Mouse (Mus musculus) lung, adult 2 months (tissue): ENCODE results near the gene Zc3h4. TPM values are rescaled to one million over a fixed set of nuclear protein-coding genes. Genes with fewer than 3 reads are reported as not detected.
A peak's percentile ranks its signal among the peaks of the same experiment; 100 is the strongest.

Source experiments
- DNase-seq: peaks from one replicate; pipeline ENCODE4 v3.0.0; 2022
- H3K4me1 ChIP-seq: fragments of 200-500 bp; 2 replicates; pipeline ENCODE4 v1.6.1; 2011; ENCODE audit warnings: low read length; ENCODE audit not compliant: control insufficient read depth, insufficient read depth
- H3K4me3 ChIP-seq: fragments of 200-500 bp; replicated peaks from 2 replicates; pipeline ENCODE3; 2011; ENCODE audit warnings: low read depth, mild to moderate bottlenecking, control low read depth, low read length; ENCODE audit errors: extremely low read depth
- CTCF ChIP-seq: fragments of 200-500 bp; IDR thresholded peaks from 2 replicates; pipeline ENCODE4 v1.5.1; 2011; ENCODE audit warnings: mild to moderate bottlenecking, low read length, control low read depth; ENCODE audit not compliant: insufficient read depth
- POLR2A ChIP-seq: fragments of 200-500 bp; IDR thresholded peaks from 2 replicates; pipeline ENCODE4 v1.6.1; 2011; ENCODE audit warnings: low read depth, mild to moderate bottlenecking, control low read depth, low read length, borderline replicate concordance; ENCODE audit errors: extremely low read depth
- WGBS: fragments of 180-500 bp; shearing (Covaris S2); methylation state at CpG from one replicate; pipeline ENCODE4 v1.1.7; 2018; 5-methylcytosine and 5-hydroxymethylcytosine counted together
- polyA plus RNA-seq: library from polyadenylated mRNA; depleted of rRNA; stranded (reverse); fragments of >200 nt; gene quantifications from 2 replicates; pipeline ENCODE4 v1.2.3, GENCODE M21; 2012; rRNA removed

Zc3h4 gene
- polyA plus RNA-seq, 1 experiment: 45.9 TPM

- peak; percentile 37; the same call in 1 of the 2 replicates for TF ChIP-seq CTCF
- no peak for TF ChIP-seq POLR2A
- Histone ChIP-seq H3K4me3 (no peak overlapping the region), H3K4me1 (no peaks in the 10 kb centered on the region)
- DNase-seq: no peak
- WGBS: 43% methylated on average over 9 of the region's 9 CpGs
These were observed 70.8 kb downstream of the Zc3h4 start for GRCm38 (mm10) chr7:16471549-16471948.

GRCm38 (mm10) chr7:16472116-16472709 is 71.5 kb downstream of the Zc3h4 start:
- TF ChIP-seq CTCF: no peak
- TF ChIP-seq POLR2A: no peak
- no peak overlapping the region for H3K4me3 ChIP-seq
- 20% methylated on average over 17 of the region's 17 CpGs for WGBS
- no peaks in the 10 kb centered on the region for H3K4me1 ChIP-seq
- DNase-seq: no peak

GRCm38 (mm10) chr7:16473847-16474246 is 73.1 kb downstream of the Zc3h4 start:
- TF ChIP-seq CTCF: no peak
- TF ChIP-seq POLR2A: no peak
- WGBS: 66% methylated on average over 8 of the region's 8 CpGs
- no peaks in the 10 kb centered on the region for H3K4me1 ChIP-seq
- DNase-seq: no peak
- no peak overlapping the region for H3K4me3 ChIP-seq

- H3K4me1 ChIP-seq: no peaks in the 10 kb centered on the region
- no peak for TF ChIP-seq CTCF
- TF ChIP-seq POLR2A: no peak
- 5% methylated on average over 33 of the region's 33 CpGs for WGBS
- no peak overlapping the region for H3K4me3 ChIP-seq
- no peak for DNase-seq
These were observed 73.7 kb downstream of the Zc3h4 start for GRCm38 (mm10) chr7:16474445-16474844.

- TF ChIP-seq CTCF: no peak
- no peak for TF ChIP-seq POLR2A
- H3K4me3 ChIP-seq: no peak overlapping the region
- H3K4me1 ChIP-seq: no peaks in the 10 kb centered on the region
- 3% methylated on average over 23 of the region's 23 CpGs for WGBS
- no peak for DNase-seq
These were observed 74.6 kb downstream of the Zc3h4 start for GRCm38 (mm10) chr7:16475321-16475720.

- no peak for DNase-seq
- 2% methylated on average over 58 of the region's 59 CpGs for WGBS
- TF ChIP-seq CTCF (no peak), POLR2A (no peak)
- no peaks in the 10 kb centered on the region for H3K4me1 ChIP-seq
- no peak overlapping the region for H3K4me3 ChIP-seq
These were observed 75.3 kb downstream of the Zc3h4 start for GRCm38 (mm10) chr7:16475764-16476599.

GRCm38 (mm10) chr7:16476600-16476989 is 75.9 kb downstream of the Zc3h4 start:
- DNase-seq: no peak
- Histone ChIP-seq H3K4me1 (no peaks in the 10 kb centered on the region), H3K4me3 (no peak overlapping the region)
- WGBS: 4% methylated on average over 34 of the region's 34 CpGs
- TF ChIP-seq CTCF (no peak), POLR2A (no peak)

- TF ChIP-seq POLR2A (no peak), CTCF (no peak)
- WGBS: 87% methylated on average over 8 of the region's 8 CpGs
- H3K4me3 ChIP-seq: no peak within 1 kb of the TSS
- no peaks in the 10 kb centered on the region for H3K4me1 ChIP-seq
- no peak for DNase-seq
These were observed 76.9 kb downstream of the Zc3h4 start, which contains the start of gene Npas1 for GRCm38 (mm10) chr7:16477628-16478027. Gene Npas1, minus strand, starts transcription at chr7:16477728.

Other genes starting within 250 kb of the Zc3h4 start
- gene Meis3, start 225.8 kb upstream of the Zc3h4 start, polyA plus RNA-seq: 19.4 and 23.4 TPM in 2 replicates
- 28.4 and 39.4 TPM in 2 replicates for gene Dhx34, start 178.9 kb upstream of the Zc3h4 start, polyA plus RNA-seq
- 2.3 and 3.2 TPM in 2 replicates for gene C5ar2, start 156.8 kb upstream of the Zc3h4 start, polyA plus RNA-seq
- gene C5ar1, start 141.4 kb upstream of the Zc3h4 start, polyA plus RNA-seq: 36.1 and 39.2 TPM in 2 replicates
- 54.0 and 76.4 TPM in 2 replicates for gene Inafm1, start 127.3 kb upstream of the Zc3h4 start, polyA plus RNA-seq
- 31.2 and 47.3 TPM in 2 replicates for gene Ccdc9, start 114.1 kb upstream of the Zc3h4 start, polyA plus RNA-seq
- 31.8 and 48.2 TPM in 2 replicates for gene Bbc3, start 92.5 kb upstream of the Zc3h4 start, polyA plus RNA-seq
- gene Sae1, start 13.1 kb upstream of the Zc3h4 start, polyA plus RNA-seq: 20.7 and 31.0 TPM in 2 replicates
- 129 and 205 TPM in 2 replicates for gene Tmem160, start 51.9 kb downstream of the Zc3h4 start, polyA plus RNA-seq
- not detected in 2 replicates for gene Npas1, start 76.8 kb downstream of the Zc3h4 start, polyA plus RNA-seq
- gene Arhgap35, start 214.1 kb downstream of the Zc3h4 start, polyA plus RNA-seq: 22.3 and 27.2 TPM in 2 replicates